Mouse (Mus musculus) heart, embryonic 16.5 days (tissue): Measurements from ENCODE around the gene Ubald1. TPM values are rescaled to one million over a fixed set of nuclear protein-coding genes. Genes with fewer than 3 reads are reported as not detected.

Experiments used
- ATAC-seq: fragments of 200-750 bp; cut with Nextera tagmentation; replicated peaks from 2 replicates; pipeline ENCODE4 v1.8.0; 2017; ENCODE audit warnings: moderate number of reproducible peaks; ENCODE audit not compliant: insufficient read depth, low FRiP score; ENCODE audit errors: extremely low read depth
- H3K27ac ChIP-seq: fragments of 300-500 bp; sonication (generic); 2 replicates; pipeline ENCODE4 v1.5.1; 2014; ENCODE audit warnings: mild to moderate bottlenecking, low read length, control low read depth, moderate library complexity
- H3K27me3 ChIP-seq: fragments of 300-500 bp; sonication (generic); 2 replicates; pipeline ENCODE4 v1.6.1; 2014; ENCODE audit warnings: low read length, mixed read lengths; ENCODE audit not compliant: control insufficient read depth, insufficient read depth
- H3K36me3 ChIP-seq: fragments of 300-500 bp; sonication (generic); 2 replicates; pipeline ENCODE4 v1.6.1; 2014; ENCODE audit not compliant: control insufficient read depth, insufficient read depth
- H3K4me1 ChIP-seq: fragments of 300-500 bp; sonication (generic); 2 replicates; pipeline ENCODE4 v1.6.1; 2014; ENCODE audit warnings: low read length, mixed read lengths; ENCODE audit not compliant: control insufficient read depth, insufficient read depth
- H3K4me2 ChIP-seq: fragments of 300-500 bp; sonication (generic); 2 replicates; pipeline ENCODE4 v1.6.1; 2014; ENCODE audit warnings: low read depth, mild to moderate bottlenecking, control low read depth, low read length
- H3K4me3 ChIP-seq: fragments of 300-500 bp; sonication (generic); 2 replicates; pipeline ENCODE4 v1.5.1; 2014; ENCODE audit warnings: mild to moderate bottlenecking, control low read depth, low read length
- H3K9ac ChIP-seq: fragments of 300-500 bp; sonication (generic); 2 replicates; pipeline ENCODE4 v1.6.1; 2014; ENCODE audit warnings: low read length, control low read depth
- H3K9me3 ChIP-seq: fragments of 300-500 bp; sonication (generic); replicated peaks from 2 replicates; pipeline ENCODE4 v1.6.1; 2016; ENCODE audit warnings: low read length; ENCODE audit not compliant: control insufficient read depth
- WGBS: fragments of 180-500 bp; shearing (Covaris S2); extraction: QIAGEN DNeasy Blood & Tissue Kit; methylation state at CpG from one replicate; pipeline ENCODE4 v1.1.7; 2014; 5-methylcytosine and 5-hydroxymethylcytosine counted together
- polyA plus RNA-seq: library from polyadenylated mRNA; unstranded; fragments of >200 nt; fragmentation: Nextera tagmentation; extraction: Ambion mirVana; gene quantifications from 2 replicates; pipeline ENCODE4 v1.2.1, GENCODE M21; 2015

Ubald1 gene
- polyA plus RNA-seq, 1 experiment from 2014 or later = 27.3 TPM

- Histone ChIP-seq H3K36me3 (no peaks in the 10 kb centered on the region), H3K4me3 (no peak overlapping the region), H3K27me3 (no peaks in the 10 kb centered on the region), H3K9ac (no peak overlapping the region), H3K9me3 (no peaks in the 10 kb centered on the region), H3K27ac (no peak overlapping the region), H3K4me2 (peak overlapping the region; percentile 22; the same call in 1 of the 2 replicates), H3K4me1 (peaks cover 5% of the 10 kb centered on the region; the same call in 1 of the 2 replicates)
- ATAC-seq = peak; percentile 86
- 22% methylated on average over 9 of the region's 9 CpGs for WGBS
Measured at GRCm38 (mm10) chr16:4862863-4863483, 17.1 kb downstream of the Ubald1 start.

- H3K4me1 ChIP-seq = peaks cover 5% of the 10 kb centered on the region; the same call in 1 of the 2 replicates
- no peaks in the 10 kb centered on the region for H3K9me3 ChIP-seq
- no peaks in the 10 kb centered on the region for H3K27me3 ChIP-seq
- no peak overlapping the region for H3K27ac ChIP-seq
- WGBS = 54% methylated on average over 10 of the region's 10 CpGs
- no peak overlapping the region for H3K9ac ChIP-seq
- no peaks in the 10 kb centered on the region for H3K36me3 ChIP-seq
- no peak for ATAC-seq
- no peak overlapping the region for H3K4me2 ChIP-seq
- H3K4me3 ChIP-seq = no peak overlapping the region
Measured at GRCm38 (mm10) chr16:4861392-4861791, 18.7 kb downstream of the Ubald1 start.

- Histone ChIP-seq H3K4me1 (no peaks in the 10 kb centered on the region), H3K4me3 (no peak overlapping the region), H3K27ac (no peak overlapping the region), H3K9me3 (no peaks in the 10 kb centered on the region), H3K4me2 (no peak overlapping the region), H3K36me3 (no peaks in the 10 kb centered on the region), H3K9ac (no peak overlapping the region), H3K27me3 (no peaks in the 10 kb centered on the region)
- 24% methylated on average over 5 of the region's 5 CpGs for WGBS
- ATAC-seq = no peak
Measured at GRCm38 (mm10) chr16:4855046-4855650, 25.0 kb downstream of the Ubald1 start.

- H3K36me3 ChIP-seq = no peaks in the 10 kb centered on the region
- no peak overlapping the region for H3K9ac ChIP-seq
- no peaks in the 10 kb centered on the region for H3K9me3 ChIP-seq
- no peaks in the 10 kb centered on the region for H3K27me3 ChIP-seq
- peak overlapping the region; percentile 39; the same call in 1 of the 2 replicates for H3K27ac ChIP-seq
- WGBS = 55% methylated on average over 5 of the region's 5 CpGs
- H3K4me3 ChIP-seq = no peak overlapping the region
- H3K4me1 ChIP-seq = no peaks in the 10 kb centered on the region
- H3K4me2 ChIP-seq = no peak overlapping the region
- no peak for ATAC-seq
Measured at GRCm38 (mm10) chr16:4850938-4851628, 29.0 kb downstream of the Ubald1 start.

GRCm38 (mm10) chr16:4850361-4850760, 29.8 kb downstream of the Ubald1 start:
- no peaks in the 10 kb centered on the region for H3K27me3 ChIP-seq
- H3K4me3 ChIP-seq = no peak overlapping the region
- ATAC-seq = no peak
- no peaks in the 10 kb centered on the region for H3K4me1 ChIP-seq
- H3K9ac ChIP-seq = no peak overlapping the region
- 78% methylated on average over 7 of the region's 7 CpGs for WGBS
- H3K4me2 ChIP-seq = no peak overlapping the region
- no peaks in the 10 kb centered on the region for H3K36me3 ChIP-seq
- H3K27ac ChIP-seq = peak overlapping the region; percentile 30; the same call in 1 of the 2 replicates
- H3K9me3 ChIP-seq = no peaks in the 10 kb centered on the region

- 87% methylated on average over 2 of the region's 2 CpGs for WGBS
- Histone ChIP-seq H3K27ac (no peak overlapping the region), H3K27me3 (no peaks in the 10 kb centered on the region), H3K9me3 (no peaks in the 10 kb centered on the region), H3K9ac (no peak overlapping the region), H3K4me2 (no peak overlapping the region), H3K4me3 (no peak overlapping the region), H3K36me3 (no peaks in the 10 kb centered on the region), H3K4me1 (no peaks in the 10 kb centered on the region)
- ATAC-seq = no peak
Measured at GRCm38 (mm10) chr16:4848090-4848489, 32.0 kb downstream of the Ubald1 start.

GRCm38 (mm10) chr16:4847041-4847440, 33.1 kb downstream of the Ubald1 start:
- no peaks in the 10 kb centered on the region for H3K9me3 ChIP-seq
- WGBS = 75% methylated on average over 3 of the region's 3 CpGs
- no peaks in the 10 kb centered on the region for H3K4me1 ChIP-seq
- H3K27ac ChIP-seq = no peak overlapping the region
- H3K4me2 ChIP-seq = no peak overlapping the region
- no peak overlapping the region for H3K9ac ChIP-seq
- no peak overlapping the region for H3K4me3 ChIP-seq
- H3K36me3 ChIP-seq = no peaks in the 10 kb centered on the region
- no peak for ATAC-seq
- no peaks in the 10 kb centered on the region for H3K27me3 ChIP-seq

- Histone ChIP-seq H3K9ac (no peak overlapping the region), H3K27me3 (no peaks in the 10 kb centered on the region), H3K27ac (no peak overlapping the region), H3K36me3 (no peaks in the 10 kb centered on the region), H3K4me2 (no peak overlapping the region), H3K4me3 (no peak overlapping the region), H3K4me1 (no peaks in the 10 kb centered on the region), H3K9me3 (no peaks in the 10 kb centered on the region)
- WGBS = 75% methylated on average over 8 of the region's 8 CpGs
- ATAC-seq = no peak
Measured at GRCm38 (mm10) chr16:4840231-4840630, 39.9 kb downstream of the Ubald1 start.

GRCm38 (mm10) chr16:4839552-4839951, 40.6 kb downstream of the Ubald1 start:
- no peak overlapping the region for H3K9ac ChIP-seq
- H3K9me3 ChIP-seq = no peaks in the 10 kb centered on the region
- H3K27me3 ChIP-seq = no peaks in the 10 kb centered on the region
- H3K36me3 ChIP-seq = no peaks in the 10 kb centered on the region
- H3K4me2 ChIP-seq = no peak overlapping the region
- no peak overlapping the region for H3K4me3 ChIP-seq
- WGBS = 82% methylated on average over 3 of the region's 3 CpGs
- no peak overlapping the region for H3K27ac ChIP-seq
- no peaks in the 10 kb centered on the region for H3K4me1 ChIP-seq
- ATAC-seq = no peak; the same call in 1 of the 2 replicates
